Mouse (Mus musculus) spleen, postnatal 36 days (tissue): ENCODE data around the gene Rnf130.
A peak's percentile ranks its signal among the peaks of the same experiment; 100 is the strongest.

Source experiments
- DNase-seq, 2 experiments: peaks; one replicate each; pipeline ENCODE4 v3.0.0; 2022; ENCODE audit warnings: low spot score in 2 of 2, mixed read lengths in 1 of 2

Gene Rnf130

GRCm38 (mm10) chr11:50024833-50025720 lies at the start of gene Rnf130:
Gene Rnf130 (plus strand): TSS chr11:50025346.
- DNase-seq = peak; percentile 93 to 95

DNA sequence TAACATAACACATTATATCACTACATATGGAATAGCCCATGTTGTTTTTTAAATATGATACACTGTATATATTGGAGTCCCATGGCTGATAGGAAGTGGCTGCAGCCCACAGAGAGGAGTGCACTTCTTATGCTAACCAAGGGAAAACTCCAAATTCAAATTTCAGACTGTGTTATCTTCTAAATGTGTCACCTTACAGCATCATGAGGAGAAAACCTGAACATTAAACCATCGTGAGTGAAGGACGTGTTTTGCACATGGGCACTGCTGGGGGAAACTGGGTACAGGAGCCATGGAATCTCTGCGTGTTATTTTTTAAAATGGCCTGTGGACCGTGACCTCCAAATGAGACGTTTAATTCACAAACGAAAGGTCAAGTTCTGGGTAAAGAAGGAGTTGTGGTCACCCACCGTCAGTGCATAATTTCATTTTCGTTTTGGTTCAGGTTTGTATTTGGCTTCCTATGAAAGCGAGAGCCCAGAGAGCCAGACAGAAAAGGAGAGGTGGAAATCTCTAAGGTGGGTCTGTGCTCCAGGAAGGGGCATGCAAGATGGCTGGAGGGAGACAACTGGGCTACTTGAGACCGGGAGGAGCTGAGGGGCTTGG lies 47.1 kb upstream of the Rnf130 start:
- DNase-seq = no peak

GRCm38 (mm10) chr11:49978935-49979334 lies 46.2 kb upstream of the Rnf130 start:
- no peak for DNase-seq

DNA sequence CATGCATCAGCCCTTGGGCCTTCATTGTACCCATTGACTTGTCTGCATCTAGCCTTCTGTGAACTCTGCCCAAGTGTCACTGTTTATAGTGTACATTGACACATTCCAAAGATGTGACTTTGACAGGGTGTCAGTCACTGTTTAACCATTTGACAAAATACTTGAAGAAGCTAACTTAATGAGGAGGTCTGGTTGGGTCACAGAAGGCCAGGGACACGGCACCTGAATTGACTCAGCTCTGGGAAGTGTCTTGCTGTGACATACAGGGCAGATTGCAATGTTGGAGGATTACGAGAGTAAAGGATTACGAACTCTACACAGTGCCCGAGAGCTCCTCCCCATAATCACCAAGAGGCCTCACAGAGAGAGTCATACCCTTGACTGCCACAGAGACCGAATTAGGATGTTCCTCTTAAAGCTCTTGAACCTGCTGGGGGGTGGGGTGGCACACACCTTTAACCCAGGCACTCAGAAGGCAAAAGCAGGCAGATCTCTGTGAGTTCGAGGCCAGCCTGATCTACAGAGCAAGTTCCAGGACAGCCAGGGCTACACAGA lies 44.4 kb upstream of the Rnf130 start:
- DNase-seq = no peak

DNA sequence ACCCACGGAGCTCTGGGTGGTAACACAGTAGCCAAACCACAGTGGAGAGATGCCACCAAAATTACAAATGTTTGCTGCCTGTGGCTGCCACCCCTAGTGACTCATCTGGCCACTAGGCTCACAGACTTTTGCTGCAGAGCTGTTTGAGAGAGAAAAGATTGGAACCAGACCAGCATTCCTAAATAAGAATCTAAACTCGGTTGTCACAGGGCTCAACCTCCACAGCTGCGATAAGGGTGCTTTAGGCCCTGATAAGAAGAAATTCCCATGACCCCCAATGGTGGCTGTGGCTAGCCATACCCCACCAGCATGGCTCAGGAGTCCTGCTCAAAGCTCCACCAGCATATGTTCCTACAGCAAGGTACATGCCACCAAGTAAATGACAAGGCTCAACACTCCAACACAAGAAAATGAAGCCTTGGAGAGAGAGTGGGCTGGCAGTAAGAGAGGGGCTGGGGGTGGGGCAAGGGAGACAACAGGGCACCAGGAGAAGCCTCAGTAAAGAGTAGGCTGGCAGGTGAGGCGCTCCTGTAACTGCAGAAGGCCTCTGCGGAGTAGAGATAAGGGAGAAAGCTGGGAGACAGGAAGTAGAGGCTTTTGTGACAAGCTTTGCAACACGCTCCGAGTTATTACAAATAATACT lies 43.7 kb upstream of the Rnf130 start:
- peak; percentile 18 to 43 for DNase-seq

DNA sequence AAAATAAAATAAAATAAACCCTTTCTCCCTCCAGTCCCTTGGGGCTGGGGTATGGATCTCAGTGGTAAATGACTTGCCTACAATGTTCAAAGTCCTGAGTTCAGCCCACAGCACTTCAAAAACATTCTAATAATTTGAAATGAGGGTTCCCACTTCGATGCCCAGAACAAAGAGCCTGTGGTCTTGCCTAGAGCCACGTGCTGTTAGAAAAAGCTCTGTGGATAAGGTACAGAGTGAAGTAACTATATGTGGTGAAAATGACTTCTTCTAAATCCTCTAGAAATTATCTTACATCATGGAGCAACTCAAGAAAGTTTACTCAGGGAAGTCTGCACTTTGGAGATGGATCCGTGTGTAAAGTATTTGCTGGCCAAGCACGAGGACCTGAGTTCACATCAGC lies 43.1 kb upstream of the Rnf130 start:
- no peak for DNase-seq

GRCm38 (mm10) chr11:49982881-49983280 lies 42.3 kb upstream of the Rnf130 start:
- DNase-seq = no peak

DNA sequence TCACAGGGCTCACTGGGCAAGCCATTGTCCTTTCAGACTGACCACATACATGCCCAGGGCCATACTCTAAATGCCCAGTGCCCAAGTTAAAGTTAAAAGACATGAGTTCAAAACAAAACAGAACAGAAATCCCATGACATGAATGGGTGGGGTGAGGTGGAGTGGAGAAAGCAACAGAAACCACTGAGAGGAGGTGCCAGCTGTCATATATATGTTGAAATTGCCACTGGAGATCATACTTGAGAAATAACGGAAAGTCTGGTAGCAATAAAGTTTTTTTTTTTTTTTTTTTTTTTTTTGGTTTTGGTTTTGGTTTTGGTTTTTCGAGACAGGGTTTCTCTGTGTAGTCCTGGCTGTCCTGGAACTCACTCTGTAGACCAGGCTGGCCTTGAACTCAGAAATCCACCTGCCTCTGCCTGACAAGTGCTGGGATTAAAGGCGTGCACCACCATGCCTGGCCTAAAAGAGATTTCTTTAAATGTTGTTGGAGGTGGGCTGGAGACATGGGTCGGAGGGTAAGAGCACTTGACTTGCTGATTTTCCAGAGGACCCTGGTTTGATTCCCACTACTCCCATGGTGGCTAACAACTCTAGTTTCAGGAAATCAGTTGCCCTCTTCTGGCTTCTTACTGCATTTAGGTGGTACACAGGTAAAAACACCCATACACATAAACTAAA lies 41.1 kb upstream of the Rnf130 start:
- no peak for DNase-seq

- peak in 1 of 2 experiments; percentile 51 for DNase-seq
Observed at GRCm38 (mm10) chr11:49985009-49985408, 40.1 kb upstream of the Rnf130 start.

- peak; percentile 42 to 46 for DNase-seq
Observed at GRCm38 (mm10) chr11:49986277-49987036, 38.7 kb upstream of the Rnf130 start.

DNA sequence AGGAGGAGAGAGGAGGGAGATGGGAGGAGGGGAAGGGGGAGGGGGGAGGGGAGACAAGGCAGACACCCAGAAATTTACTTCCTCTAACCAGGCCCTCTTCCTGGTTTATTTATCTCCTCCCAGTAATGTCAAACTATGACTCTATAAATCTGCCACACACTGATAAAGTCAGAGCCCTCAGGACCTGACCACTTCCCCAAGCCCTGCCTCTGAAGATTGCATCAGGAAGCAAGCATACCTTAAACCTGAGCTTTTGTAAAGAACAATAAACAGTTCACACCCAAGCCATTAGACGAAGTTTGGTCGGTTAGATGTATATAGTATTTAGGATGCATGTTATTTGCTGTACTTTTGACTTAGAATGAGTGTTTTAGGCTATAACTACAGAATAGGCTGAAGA lies 30.6 kb upstream of the Rnf130 start:
- no peak for DNase-seq

- DNase-seq = no peak
Observed at GRCm38 (mm10) chr11:49996398-49996797, 28.7 kb upstream of the Rnf130 start.

DNA sequence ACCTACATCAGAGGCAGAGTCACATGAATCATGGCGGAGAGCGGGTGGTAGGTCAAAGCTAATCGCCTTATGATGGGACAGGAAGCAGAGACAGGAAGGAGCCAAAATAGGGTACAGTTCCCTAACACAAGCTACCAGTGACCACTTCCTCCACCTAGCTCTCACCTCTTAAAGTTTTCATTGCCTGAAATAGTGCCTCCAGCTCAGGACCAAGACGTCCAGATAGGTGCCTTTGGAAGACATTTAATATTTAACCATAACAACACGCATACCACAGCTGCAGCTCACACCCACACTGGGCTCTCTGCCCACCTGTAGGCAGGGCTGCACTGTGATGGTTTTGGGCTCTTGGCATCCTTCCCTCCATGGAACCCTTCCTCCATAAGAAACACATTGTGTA lies 27.8 kb upstream of the Rnf130 start:
- peak; percentile 36 to 41 for DNase-seq

GRCm38 (mm10) chr11:50002853-50003252 lies 22.3 kb upstream of the Rnf130 start:
- DNase-seq = no peak

DNA sequence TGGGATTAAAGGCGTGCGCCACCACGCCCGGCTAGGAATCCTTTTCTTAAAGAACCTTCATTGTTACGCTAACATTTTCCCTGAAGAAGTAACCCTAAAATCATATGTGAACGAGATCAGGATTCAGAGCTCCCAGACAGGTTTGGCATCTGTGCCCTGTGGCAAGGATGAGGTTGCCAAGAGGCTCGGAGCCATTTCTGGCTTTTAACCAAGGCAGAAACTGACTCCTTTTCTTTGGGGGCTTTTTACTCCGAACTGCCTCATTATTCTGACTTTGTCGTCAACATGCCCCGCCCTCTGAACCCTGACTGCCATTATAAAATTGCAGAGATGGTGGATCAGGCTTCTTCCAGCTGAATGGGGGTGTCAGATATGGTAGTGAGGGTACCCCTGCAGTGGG lies 17.4 kb upstream of the Rnf130 start:
- DNase-seq = no peak

- DNase-seq = no peak
Observed at GRCm38 (mm10) chr11:50008231-50008630, 16.9 kb upstream of the Rnf130 start.

GRCm38 (mm10) chr11:50013016-50013415 lies 12.1 kb upstream of the Rnf130 start:
- DNase-seq = no peak

GRCm38 (mm10) chr11:50016503-50016902 lies 8.6 kb upstream of the Rnf130 start:
- DNase-seq = peak in 1 of 2 experiments; percentile 38

- no peak for DNase-seq
Observed at GRCm38 (mm10) chr11:50017511-50017910, 7.6 kb upstream of the Rnf130 start.

GRCm38 (mm10) chr11:50018848-50019247 lies 6.3 kb upstream of the Rnf130 start:
- DNase-seq = no peak

- no peak for DNase-seq
Observed at GRCm38 (mm10) chr11:50022085-50022484, 3.1 kb upstream of the Rnf130 start.
